Mouse (Mus musculus): ENCODE data around the gene Gm39566. TPM values are rescaled to one million over a fixed set of nuclear protein-coding genes. Genes with fewer than 3 reads are reported as not detected.

Gm39566 gene
- total and polyA plus RNA-seq, 3 experiments, result 0.05 TPM; not detected in 2

GRCm38 (mm10) chr11:69846198-69846680 lies 31.1 kb upstream of the Gm39566 start, which contains the start of gene Plscr3:
Gene Plscr3, plus strand, starts transcription at chr11:69846376.
- peak; percentile 85 for DNase-seq (ENCODE audit: low spot score)
- no peaks in the 10 kb centered on the region for H3K9me3 ChIP-seq (replicated peaks)
- H3K4me1 ChIP-seq (ENCODE audit: insufficient read depth, low read depth, low read length), result peaks cover 59% of the 10 kb centered on the region
- peak; percentile 74 for ATAC-seq (ENCODE audit: extremely low read depth, insufficient number of reproducible peaks, low FRiP score, poor library complexity, severe bottlenecking)
- TF ChIP-seq TAL1 (conservative IDR thresholded peaks at IDR 0.05; ENCODE audit: low read depth, low read length), result no peak
- no peak for TF ChIP-seq CTCF (IDR thresholded peaks at IDR 0.05; ENCODE audit: low read depth, low read length)
- TF ChIP-seq GATA1 (IDR thresholded peaks at IDR 0.05; ENCODE audit: borderline replicate concordance, low read length), result no peak
- no peak for TF ChIP-seq GATA2 (IDR thresholded peaks at IDR 0.05; ENCODE audit: borderline replicate concordance, low read depth, low read length)
- TF ChIP-seq POLR2AphosphoS5 (IDR thresholded peaks at IDR 0.05; ENCODE audit: insufficient replicate concordance, low read depth, low read length), result no peak
- no peaks in the 10 kb centered on the region for H3K27me3 ChIP-seq (ENCODE audit: insufficient read depth, low read length)
- peaks cover 40% of the 10 kb centered on the region for H3K36me3 ChIP-seq (replicated peaks)
- H3K4me3 ChIP-seq (ENCODE audit: low read depth, low read length), result peak within 1 kb of the TSS; percentile 78

GRCm38 (mm10) chr11:69838714-69839104 lies 23.6 kb upstream of the Gm39566 start:
- ATAC-seq (ENCODE audit: extremely low read depth, insufficient number of reproducible peaks, low FRiP score, poor library complexity, severe bottlenecking) (no peak), DNase-seq (ENCODE audit: low spot score) (no peak)
- H3K4me3 ChIP-seq (ENCODE audit: low read depth, low read length), result peak overlapping the region; percentile 81
- peaks cover 31% of the 10 kb centered on the region for H3K27me3 ChIP-seq (ENCODE audit: insufficient read depth, low read length)
- peaks cover 9% of the 10 kb centered on the region for H3K36me3 ChIP-seq (replicated peaks)
- no peak for TF ChIP-seq TAL1 (conservative IDR thresholded peaks at IDR 0.05; ENCODE audit: low read depth, low read length)
- no peak for TF ChIP-seq GATA2 (IDR thresholded peaks at IDR 0.05; ENCODE audit: borderline replicate concordance, low read depth, low read length)
- TF ChIP-seq GATA1 (IDR thresholded peaks at IDR 0.05; ENCODE audit: borderline replicate concordance, low read length), result no peak
- TF ChIP-seq POLR2AphosphoS5 (IDR thresholded peaks at IDR 0.05; ENCODE audit: insufficient replicate concordance, low read depth, low read length), result no peak
- TF ChIP-seq CTCF (IDR thresholded peaks at IDR 0.05; ENCODE audit: low read depth, low read length), result no peak
- peaks cover 60% of the 10 kb centered on the region for H3K4me1 ChIP-seq (ENCODE audit: insufficient read depth, low read depth, low read length)
- H3K9me3 ChIP-seq (replicated peaks), result no peaks in the 10 kb centered on the region

- Histone ChIP-seq H3K9me3 (replicated peaks) (no peaks in the 10 kb centered on the region), H3K4me3 (ENCODE audit: low read depth, low read length) (peak within 1 kb of the TSS; percentile 81), H3K27me3 (ENCODE audit: insufficient read depth, low read length) (peaks cover 37% of the 10 kb centered on the region), H3K36me3 (replicated peaks) (peaks cover 9% of the 10 kb centered on the region), H3K4me1 (ENCODE audit: insufficient read depth, low read depth, low read length) (peaks cover 64% of the 10 kb centered on the region)
- no peak for TF ChIP-seq GATA1 (IDR thresholded peaks at IDR 0.05; ENCODE audit: borderline replicate concordance, low read length)
- TF ChIP-seq GATA2 (IDR thresholded peaks at IDR 0.05; ENCODE audit: borderline replicate concordance, low read depth, low read length), result no peak
- TF ChIP-seq CTCF (IDR thresholded peaks at IDR 0.05; ENCODE audit: low read depth, low read length), result no peak
- no peak for TF ChIP-seq POLR2AphosphoS5 (IDR thresholded peaks at IDR 0.05; ENCODE audit: insufficient replicate concordance, low read depth, low read length)
- TF ChIP-seq TAL1 (conservative IDR thresholded peaks at IDR 0.05; ENCODE audit: low read depth, low read length), result no peak
- ATAC-seq (ENCODE audit: extremely low read depth, insufficient number of reproducible peaks, low FRiP score, poor library complexity, severe bottlenecking), result peak; percentile 93
- DNase-seq (ENCODE audit: low spot score), result peak; percentile 97
Observed at GRCm38 (mm10) chr11:69837952-69838713, 23.0 kb upstream of the Gm39566 start, which contains the start of gene Tmem256. Gene Tmem256, plus strand, starts transcription at chr11:69838514.

GRCm38 (mm10) chr11:69837604-69837951 lies 22.5 kb upstream of the Gm39566 start, which contains the start of gene Nlgn2:
Gene Nlgn2, minus strand, starts transcription at chr11:69837784.
- Histone ChIP-seq H3K4me1 (ENCODE audit: insufficient read depth, low read depth, low read length) (peaks cover 61% of the 10 kb centered on the region), H3K4me3 (ENCODE audit: low read depth, low read length) (peak within 1 kb of the TSS; percentile 81), H3K9me3 (replicated peaks) (no peaks in the 10 kb centered on the region), H3K36me3 (replicated peaks) (peaks cover 9% of the 10 kb centered on the region), H3K27me3 (ENCODE audit: insufficient read depth, low read length) (peaks cover 42% of the 10 kb centered on the region)
- DNase-seq (ENCODE audit: low spot score), result peak; percentile 62
- TF ChIP-seq TAL1 (conservative IDR thresholded peaks at IDR 0.05; ENCODE audit: low read depth, low read length), result no peak
- TF ChIP-seq POLR2AphosphoS5 (IDR thresholded peaks at IDR 0.05; ENCODE audit: insufficient replicate concordance, low read depth, low read length), result no peak
- no peak for TF ChIP-seq GATA1 (IDR thresholded peaks at IDR 0.05; ENCODE audit: borderline replicate concordance, low read length)
- TF ChIP-seq CTCF (IDR thresholded peaks at IDR 0.05; ENCODE audit: low read depth, low read length), result no peak
- no peak for TF ChIP-seq GATA2 (IDR thresholded peaks at IDR 0.05; ENCODE audit: borderline replicate concordance, low read depth, low read length)
- no peak for ATAC-seq (ENCODE audit: extremely low read depth, insufficient number of reproducible peaks, low FRiP score, poor library complexity, severe bottlenecking)

GRCm38 (mm10) chr11:69836703-69837576 lies 21.8 kb upstream of the Gm39566 start:
- Histone ChIP-seq H3K4me1 (ENCODE audit: insufficient read depth, low read depth, low read length) (peaks cover 60% of the 10 kb centered on the region), H3K9me3 (replicated peaks) (no peaks in the 10 kb centered on the region), H3K27me3 (ENCODE audit: insufficient read depth, low read length) (peaks cover 45% of the 10 kb centered on the region), H3K36me3 (replicated peaks) (peaks cover 9% of the 10 kb centered on the region), H3K4me3 (ENCODE audit: low read depth, low read length) (peak overlapping the region; percentile 81)
- no peak for ATAC-seq (ENCODE audit: extremely low read depth, insufficient number of reproducible peaks, low FRiP score, poor library complexity, severe bottlenecking)
- no peak for DNase-seq (ENCODE audit: low spot score)
- no peak for TF ChIP-seq CTCF (IDR thresholded peaks at IDR 0.05; ENCODE audit: low read depth, low read length)
- no peak for TF ChIP-seq GATA2 (IDR thresholded peaks at IDR 0.05; ENCODE audit: borderline replicate concordance, low read depth, low read length)
- no peak for TF ChIP-seq POLR2AphosphoS5 (IDR thresholded peaks at IDR 0.05; ENCODE audit: insufficient replicate concordance, low read depth, low read length)
- TF ChIP-seq TAL1 (conservative IDR thresholded peaks at IDR 0.05; ENCODE audit: low read depth, low read length), result no peak
- TF ChIP-seq GATA1 (IDR thresholded peaks at IDR 0.05; ENCODE audit: borderline replicate concordance, low read length), result no peak

Measured in G1E (cell line).